Mouse (Mus musculus) midbrain, embryonic 14.5 days (tissue): ENCODE measurements around the gene Capn10. TPM values are rescaled to one million over a fixed set of nuclear protein-coding genes. Genes with fewer than 3 reads are reported as not detected.
"Not testable (repeated sequence)": the region's sequence is repeated elsewhere in the genome, so short reads cannot be mapped to it uniquely, and the experiment has no call there.

ENCODE experiments used
- ATAC-seq: fragments of 200-750 bp; cut with Nextera tagmentation; 2 replicates; pipeline ENCODE4 v1.8.0; 2017; ENCODE audit warnings: moderate number of reproducible peaks, moderate library complexity; ENCODE audit not compliant: low FRiP score, low TSS enrichment
- DNase-seq: peaks from one replicate; pipeline ENCODE4 v3.0.0-alpha.2; 2015
- H3K27ac ChIP-seq: fragments of 300-500 bp; sonication (generic); replicated peaks from 2 replicates; pipeline ENCODE4 v1.5.1; 2014; ENCODE audit warnings: mild to moderate bottlenecking, low read depth, low read length, moderate library complexity
- H3K27me3 ChIP-seq: fragments of 300-500 bp; sonication (generic); 2 replicates; pipeline ENCODE4 v1.6.1; 2014; ENCODE audit warnings: low read length, control low read depth, mixed read lengths; ENCODE audit not compliant: control insufficient read depth, insufficient read depth
- H3K36me3 ChIP-seq: fragments of 300-500 bp; sonication (generic); 2 replicates; pipeline ENCODE4 v1.6.1; 2014; ENCODE audit warnings: low read length, control low read depth; ENCODE audit not compliant: control insufficient read depth, insufficient read depth
- H3K4me1 ChIP-seq: fragments of 300-500 bp; sonication (generic); 2 replicates; pipeline ENCODE4 v1.6.1; 2014; ENCODE audit warnings: mild to moderate bottlenecking, antibody characterized with exemption, low read length, control low read depth; ENCODE audit not compliant: control insufficient read depth, insufficient read depth
- H3K4me2 ChIP-seq: fragments of 300-500 bp; sonication (generic); 2 replicates; pipeline ENCODE4 v1.6.1; 2014; ENCODE audit warnings: mild to moderate bottlenecking, low read length, moderate library complexity
- H3K4me3 ChIP-seq: fragments of 300-500 bp; sonication (generic); replicated peaks from 2 replicates; pipeline ENCODE4 v1.5.1; 2014; ENCODE audit warnings: low read depth, low read length
- H3K9ac ChIP-seq: fragments of 300-500 bp; sonication (generic); replicated peaks from 2 replicates; pipeline ENCODE4 v1.6.1; 2014; ENCODE audit warnings: mild to moderate bottlenecking, low read length, moderate library complexity
- H3K9me3 ChIP-seq: fragments of 300-500 bp; sonication (generic); 2 replicates; pipeline ENCODE4 v1.6.1; 2016; ENCODE audit warnings: low read length, control low read depth, mixed read lengths; ENCODE audit not compliant: control insufficient read depth
- WGBS: fragments of 180-500 bp; shearing (Covaris S2); extraction: QIAGEN DNeasy Blood & Tissue Kit; methylation state at CpG from one replicate; pipeline ENCODE4 v1.1.7; 2014; 5-methylcytosine and 5-hydroxymethylcytosine counted together
- polyA plus RNA-seq: library from polyadenylated mRNA; unstranded; fragments of >200 nt; fragmentation: Nextera tagmentation; extraction: Ambion mirVana; gene quantifications from 2 replicates; pipeline ENCODE4 v1.2.1, GENCODE M21; 2014

Capn10 gene
- polyA plus RNA-seq, 1 experiment from 2014 or later: 52.6 TPM

DNA sequence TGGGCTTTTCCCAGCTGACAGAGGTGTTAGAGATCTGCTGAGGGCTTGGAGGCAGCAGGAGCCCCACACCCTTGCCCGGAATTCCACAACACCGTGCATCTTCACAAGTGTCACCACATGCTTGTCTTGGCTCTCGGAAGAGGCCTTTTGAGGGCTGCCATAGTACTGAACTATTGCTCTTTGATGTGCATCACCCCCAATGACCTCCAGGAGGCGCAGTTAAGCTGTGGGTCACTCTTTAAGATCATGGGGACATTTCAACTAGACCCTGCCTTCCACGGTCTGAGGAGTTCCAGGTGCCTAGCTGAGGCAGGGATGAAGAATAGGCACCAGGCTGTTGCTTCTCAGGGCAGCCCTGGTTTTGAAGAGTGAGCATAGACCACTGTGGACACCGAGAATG, 15.2 kb downstream of the Capn10 start:
- no peak for ATAC-seq
- no peaks in the 10 kb centered on the region for H3K9me3 ChIP-seq
- H3K4me3 ChIP-seq: no peak overlapping the region
- no peak overlapping the region for H3K4me2 ChIP-seq
- no peaks in the 10 kb centered on the region for H3K27me3 ChIP-seq
- H3K27ac ChIP-seq: no peak overlapping the region
- no peak overlapping the region for H3K9ac ChIP-seq
- 62% methylated on average over 6 of the region's 6 CpGs for WGBS
- no peak for DNase-seq
- peaks cover 55% of the 10 kb centered on the region for H3K36me3 ChIP-seq
- no peaks in the 10 kb centered on the region for H3K4me1 ChIP-seq

DNA sequence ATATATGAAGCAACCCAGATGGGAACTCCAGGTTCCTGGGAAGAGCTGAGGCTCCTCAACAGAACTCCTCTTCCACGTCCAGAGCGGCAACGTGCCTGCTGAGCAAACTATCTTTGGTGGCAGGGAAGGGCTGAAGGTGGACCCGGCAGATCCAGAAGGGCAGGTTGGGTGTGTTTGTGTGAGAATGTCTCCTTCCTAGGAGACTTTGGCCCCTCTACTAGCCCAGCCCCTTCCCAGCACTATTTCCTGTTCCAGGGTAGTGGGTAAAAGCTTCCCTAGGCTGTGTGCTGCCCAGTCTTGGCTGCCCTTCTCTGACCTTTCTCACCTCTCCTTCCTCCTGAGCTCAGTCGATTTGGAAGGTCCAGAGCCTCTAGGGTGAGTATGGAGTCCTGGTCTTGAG, 16.4 kb downstream of the Capn10 start, which contains the start of gene Gpr35:
Gpr35 (plus strand) TSS at position 259 of the 400 bp plus-strand sequence.
- Histone ChIP-seq H3K4me1 (no peaks in the 10 kb centered on the region), H3K36me3 (peaks cover 43% of the 10 kb centered on the region)
- DNase-seq: no peak

DNA sequence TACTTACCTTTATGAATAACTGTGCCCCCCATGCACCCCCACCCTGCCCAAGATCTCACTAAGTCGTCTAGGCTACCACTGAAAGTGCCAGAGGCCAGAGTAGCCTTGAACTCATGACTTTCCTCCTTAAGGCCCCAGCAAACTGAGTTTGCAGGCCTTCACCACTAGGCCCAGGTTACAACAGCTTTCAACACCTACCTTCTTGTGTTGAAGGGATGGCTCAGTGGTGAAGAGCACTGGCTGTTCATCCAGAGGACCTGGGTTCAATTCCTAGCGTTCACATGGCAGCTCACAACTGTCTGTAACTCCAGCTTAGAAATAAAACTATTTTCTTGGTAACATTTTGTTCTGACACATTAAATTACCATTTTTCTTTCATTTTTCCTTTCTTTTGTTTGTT, 19.5 kb downstream of the Capn10 start:
- no peak overlapping the region for H3K4me2 ChIP-seq
- H3K4me1 ChIP-seq: no peaks in the 10 kb centered on the region
- peaks cover 13% of the 10 kb centered on the region for H3K36me3 ChIP-seq
- 78% methylated on average over 2 of the region's 2 CpGs for WGBS
- H3K9me3 ChIP-seq: no peaks in the 10 kb centered on the region
- H3K27ac ChIP-seq: no peak overlapping the region
- DNase-seq (no peak), ATAC-seq (no peak)
- H3K27me3 ChIP-seq: no peaks in the 10 kb centered on the region
- H3K9ac ChIP-seq: no peak overlapping the region
- H3K4me3 ChIP-seq: no peak overlapping the region

More for the DNA sequence above, 16.4 kb downstream of the Capn10 start, which contains the start of gene Gpr35:
- Histone ChIP-seq H3K4me2 (no peak within 1 kb of the TSS), H3K4me3 (no peak within 1 kb of the TSS), H3K9me3 (no peaks in the 10 kb centered on the region), H3K9ac (no peak within 1 kb of the TSS), H3K27ac (no peak within 1 kb of the TSS), H3K27me3 (no peaks in the 10 kb centered on the region)
- WGBS: 84% methylated on average over 5 of the region's 5 CpGs
- no peak for ATAC-seq

DNA sequence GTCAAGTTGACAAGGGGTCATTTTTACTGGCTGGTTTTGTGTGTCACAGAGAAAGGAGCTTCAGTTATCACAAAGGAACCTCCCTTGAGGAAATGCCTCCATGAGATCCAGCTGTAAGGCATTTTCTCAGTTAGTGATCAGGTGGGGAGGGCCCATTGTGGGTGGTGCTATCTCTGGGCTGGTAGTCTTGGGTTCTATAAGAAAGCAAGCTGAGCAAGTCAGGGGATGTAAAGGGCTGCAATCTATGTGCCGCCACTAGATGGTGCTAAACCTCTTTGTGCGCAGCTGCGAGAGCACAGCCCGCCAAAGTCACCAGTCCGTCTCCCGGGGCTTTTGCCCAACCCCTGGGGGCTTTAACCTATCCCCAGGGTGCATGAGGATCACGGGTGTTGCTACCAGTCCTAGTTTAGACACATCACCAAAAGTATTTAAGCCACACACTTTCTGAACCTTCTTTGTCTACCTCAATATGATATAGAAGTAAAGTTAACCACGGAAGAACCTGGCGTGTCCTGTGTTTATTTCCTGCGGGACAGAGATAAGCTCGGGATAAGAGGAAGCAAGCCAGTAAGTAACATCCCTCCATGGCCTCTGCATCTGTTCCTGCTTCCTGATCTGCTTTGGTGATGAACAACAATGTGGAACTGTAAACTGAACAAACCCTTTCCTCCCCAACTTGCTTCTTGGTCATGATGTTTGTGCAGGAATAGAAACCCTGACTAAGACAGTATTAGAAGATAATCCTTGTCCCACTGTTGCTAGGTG, 22.6 kb downstream of the Capn10 start:
- not testable (repeated sequence) for H3K4me1 ChIP-seq, DNase-seq, H3K4me3 ChIP-seq, H3K27ac ChIP-seq, H3K27me3 ChIP-seq, H3K36me3 ChIP-seq, ATAC-seq, H3K9me3 ChIP-seq, H3K9ac ChIP-seq
- WGBS: 7% methylated on average over 11 of the region's 11 CpGs
- 0 out of 2 replicates have a peak overlapping the region, but pooled peaks have one; percentile 28 for H3K4me2 ChIP-seq

DNA sequence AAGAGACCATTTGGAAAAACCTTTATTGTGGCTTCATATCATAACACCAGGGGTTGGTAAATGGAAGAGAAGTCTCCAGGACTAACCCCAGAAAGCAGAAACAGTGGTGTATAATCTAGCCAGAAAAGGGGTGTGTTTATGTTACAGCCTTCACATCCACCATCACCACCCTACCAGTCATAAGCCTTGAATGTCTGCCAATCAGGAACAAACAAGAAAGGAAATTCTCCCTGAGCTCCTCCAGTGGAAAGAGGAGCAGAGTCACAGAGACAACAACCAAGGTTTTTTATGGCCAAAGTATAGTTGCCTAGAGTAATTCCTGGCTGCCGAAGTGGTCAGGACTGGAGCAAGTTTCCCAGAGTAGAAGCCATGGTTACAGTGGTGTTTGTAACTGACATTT, 24.8 kb downstream of the Capn10 start:
- no peaks in the 10 kb centered on the region for H3K9me3 ChIP-seq
- no peak overlapping the region for H3K9ac ChIP-seq
- no peak for DNase-seq
- ATAC-seq: no peak
- H3K27me3 ChIP-seq: no peaks in the 10 kb centered on the region
- H3K4me2 ChIP-seq: no peak overlapping the region
- no peak overlapping the region for H3K27ac ChIP-seq
- WGBS: 91% methylated on average over 1 of the region's 1 CpGs
- no peaks in the 10 kb centered on the region for H3K4me1 ChIP-seq
- H3K36me3 ChIP-seq: no peaks in the 10 kb centered on the region
- no peak overlapping the region for H3K4me3 ChIP-seq

DNA sequence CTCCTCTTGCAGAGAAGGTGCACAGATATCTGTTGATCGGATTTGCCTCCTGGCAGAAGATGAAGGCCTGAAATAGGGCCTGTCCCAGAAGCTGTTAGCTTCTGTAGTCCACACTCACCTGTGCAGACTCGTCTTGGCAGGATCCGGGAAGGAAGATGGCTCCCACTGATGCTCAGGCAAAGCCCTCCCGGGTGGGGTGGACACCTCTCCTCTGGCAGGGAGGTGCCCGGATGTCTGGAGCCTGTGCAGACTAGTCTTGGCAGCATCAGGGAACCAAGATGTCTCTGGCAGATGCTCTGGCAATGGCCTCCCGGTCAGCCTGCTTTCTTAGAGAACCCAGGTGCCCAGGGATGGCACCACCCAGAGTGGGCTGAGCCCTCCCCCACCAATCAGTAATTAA, 36.6 kb downstream of the Capn10 start:
- not testable (repeated sequence) for H3K4me2 ChIP-seq, H3K4me1 ChIP-seq, H3K36me3 ChIP-seq, H3K27me3 ChIP-seq, ATAC-seq, DNase-seq, H3K27ac ChIP-seq, H3K4me3 ChIP-seq, H3K9ac ChIP-seq, H3K9me3 ChIP-seq
- WGBS: 85% methylated on average over 6 of the region's 6 CpGs

DNA sequence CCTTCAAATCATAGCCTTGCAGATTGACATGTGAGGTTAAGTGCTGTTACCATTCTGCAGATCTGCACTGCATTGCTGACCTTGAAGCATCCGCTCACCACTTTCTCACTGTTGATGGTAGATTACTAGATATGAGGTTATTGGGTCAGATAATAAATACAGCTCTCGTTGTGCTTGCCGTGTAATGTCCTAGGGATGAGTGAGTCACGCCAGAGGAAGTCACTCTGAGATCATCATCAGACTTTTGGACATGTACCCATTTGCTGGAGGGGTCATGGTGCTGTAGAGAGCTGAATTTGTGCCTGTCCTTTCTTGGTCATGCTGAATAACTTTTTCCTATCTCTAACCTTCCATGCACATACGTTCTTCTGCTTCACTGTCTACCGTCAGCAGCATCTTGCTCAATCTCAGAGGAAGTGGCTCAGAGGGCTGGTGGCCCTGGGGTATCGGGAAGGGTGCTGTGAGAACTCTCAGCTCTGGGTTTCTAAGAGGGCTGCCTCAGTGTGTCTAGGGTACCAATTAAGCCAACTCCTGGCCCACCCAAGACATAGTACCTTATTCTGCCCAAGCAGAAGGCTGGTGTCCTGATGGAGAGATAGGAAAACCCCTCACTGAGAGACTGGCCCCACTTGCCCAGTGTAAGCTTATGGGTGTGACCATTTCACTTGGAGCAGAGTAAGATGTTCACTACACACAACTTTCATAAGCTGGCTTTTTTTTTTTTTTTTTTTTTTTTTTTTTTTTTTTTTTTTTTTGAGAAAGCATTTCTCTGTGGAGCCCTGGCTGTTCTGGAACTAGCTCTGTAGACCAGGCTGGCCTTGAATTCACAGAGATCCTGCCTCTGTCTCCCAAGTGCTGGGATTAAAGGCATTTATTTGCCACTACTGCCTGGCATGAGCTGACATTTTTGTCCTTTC, 38.0 kb downstream of the Capn10 start:
- H3K4me3 ChIP-seq: no peak overlapping the region
- DNase-seq (no peak), ATAC-seq (no peak)
- WGBS: 90% methylated on average over 7 of the region's 7 CpGs
- H3K9ac ChIP-seq: no peak overlapping the region
- 0 out of 2 replicates have a peak, but pooled peaks cover 2% of the 10 kb centered on the region for H3K4me1 ChIP-seq
- no peaks in the 10 kb centered on the region for H3K27me3 ChIP-seq
- no peak overlapping the region for H3K4me2 ChIP-seq
- no peaks in the 10 kb centered on the region for H3K9me3 ChIP-seq
- H3K27ac ChIP-seq: no peak overlapping the region
- no peaks in the 10 kb centered on the region for H3K36me3 ChIP-seq

DNA sequence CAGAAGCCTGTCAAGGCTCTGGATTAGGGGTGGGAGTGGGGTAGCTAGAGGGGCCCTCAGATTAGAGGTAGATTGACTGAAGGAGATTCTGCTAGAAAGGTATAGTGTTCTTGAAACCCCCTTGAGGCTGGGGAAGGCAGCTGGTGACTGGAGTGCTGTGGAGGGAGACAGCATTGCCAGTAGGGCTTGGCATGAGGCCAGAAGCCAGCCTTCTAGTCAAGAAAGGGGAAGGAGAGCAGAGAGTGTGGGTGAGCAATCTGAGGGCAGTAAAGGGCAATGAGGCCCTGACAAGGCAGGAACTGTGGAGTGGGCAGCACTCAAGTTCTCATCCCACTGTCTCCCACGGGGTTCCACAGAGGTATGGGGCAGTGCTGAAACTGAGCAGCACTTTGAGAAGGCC, 38.7 kb downstream of the Capn10 start:
- H3K27ac ChIP-seq: no peak overlapping the region
- 0 out of 2 replicates have a peak, but pooled peaks cover 2% of the 10 kb centered on the region for H3K4me1 ChIP-seq
- no peaks in the 10 kb centered on the region for H3K36me3 ChIP-seq
- H3K9ac ChIP-seq: no peak overlapping the region
- 72% methylated on average over 1 of the region's 1 CpGs for WGBS
- no peak overlapping the region for H3K4me3 ChIP-seq
- no peaks in the 10 kb centered on the region for H3K27me3 ChIP-seq
- H3K9me3 ChIP-seq: no peaks in the 10 kb centered on the region
- H3K4me2 ChIP-seq: no peak overlapping the region
- peak; percentile 48 for DNase-seq
- ATAC-seq: no peak
